Mouse (Mus musculus): ENCODE results near the gene Hemgn. TPM values are rescaled to one million over a fixed set of nuclear protein-coding genes. Genes with fewer than 3 reads are reported as not detected.

Hemgn gene
- total and polyA plus RNA-seq, 3 experiments = 11.8 to 19.9 TPM; not detected in 1

DNA sequence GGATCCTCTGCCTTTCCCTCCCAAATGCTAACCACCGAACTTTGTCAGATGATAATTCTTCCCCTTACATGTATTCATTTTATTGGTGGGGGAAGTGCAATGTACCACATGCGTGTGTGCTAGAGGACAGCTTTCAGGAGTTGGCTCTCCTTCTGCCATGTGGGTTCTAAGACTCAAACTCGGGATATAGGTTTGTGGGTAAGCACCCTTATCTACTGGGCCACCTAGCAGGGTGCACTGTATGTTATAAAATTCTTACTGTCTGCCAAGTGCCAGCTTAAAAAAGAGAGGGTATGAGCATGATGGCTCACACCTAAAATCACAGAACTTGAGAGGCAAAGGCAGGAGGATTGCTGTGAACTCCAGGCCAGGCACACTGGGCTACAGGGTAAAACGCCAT lies 14.5 kb downstream of the Hemgn start:
- Histone ChIP-seq H3K27ac (ENCODE audit: control insufficient read depth, low read depth, low read length) (no peak overlapping the region), H3K27me3 (ENCODE audit: control insufficient read depth in 1 of 2, insufficient read depth in 2 of 2, low read length in 2 of 2) (no peaks in the 10 kb centered on the region), H3K4me3 (ENCODE audit: control insufficient read depth in 1 of 2, insufficient read depth in 1 of 2, low read depth in 2 of 2, low read length in 2 of 2) (no peak overlapping the region), H3K9me3 (replicated peaks; ENCODE audit: insufficient read depth, low read length) (no peaks in the 10 kb centered on the region), H3K9ac (ENCODE audit: control insufficient read depth, low read depth, low read length, poor library complexity, severe bottlenecking) (no peak overlapping the region), H3K4me1 (ENCODE audit: control insufficient read depth in 1 of 2, insufficient read depth in 2 of 2, low read length in 2 of 2) (peaks cover 6 to 18% of the 10 kb centered on the region in 2 experiments), H3K36me3 (ENCODE audit: control insufficient read depth in 1 of 2, insufficient read depth in 2 of 2, low read length in 2 of 2) (peaks cover 0 to 8% of the 10 kb centered on the region in 2 experiments), H3K79me2 (ENCODE audit: control insufficient read depth, insufficient read depth, low read length, poor library complexity) (peaks cover 5% of the 10 kb centered on the region; the same call in 1 of the 2 replicates)
- DNase-seq (ENCODE audit: low read depth, low spot score) = peak; percentile 35
- TF ChIP-seq MAX (IDR thresholded peaks at IDR 0.05; ENCODE audit: low read length) = peak; percentile 46; the same call in 1 of the 2 replicates
- peak; percentile 14; the same call in 1 of the 2 replicates for TF ChIP-seq TCF12 (IDR thresholded peaks at IDR 0.05; ENCODE audit: low read depth, low read length)
- no peak for TF ChIP-seq SMC3 (IDR thresholded peaks at IDR 0.05; ENCODE audit: low read depth, low read length)
- TF ChIP-seq ETS1 (IDR thresholded peaks at IDR 0.05; ENCODE audit: low read depth, low read length) = peak; percentile 9; the same call in 1 of the 2 replicates

DNA sequence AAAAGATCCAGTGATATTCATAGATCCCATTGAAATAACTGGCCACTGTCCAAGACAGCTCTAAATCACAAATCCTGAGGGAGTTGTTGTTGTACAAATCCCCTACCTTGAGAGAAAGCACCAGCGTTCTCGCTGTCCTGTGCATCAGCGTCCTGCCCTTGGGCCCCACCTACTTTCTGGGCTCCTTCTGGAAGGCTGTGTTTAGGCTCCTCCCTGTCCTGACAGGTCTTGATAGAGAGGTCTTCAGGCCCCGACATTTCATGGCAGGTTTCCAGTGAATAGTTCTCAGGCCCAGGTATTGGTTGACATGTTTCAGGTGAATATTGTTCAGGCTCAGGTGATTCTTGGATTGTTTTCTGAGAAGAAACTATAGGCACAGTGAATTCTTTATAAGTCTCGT lies 17.6 kb downstream of the Hemgn start:
- no peak for TF ChIP-seq ZC3H11A (IDR thresholded peaks at IDR 0.05; ENCODE audit: low read depth, low read length)
- no peak for TF ChIP-seq ZNF384 (IDR thresholded peaks at IDR 0.05; ENCODE audit: low read depth, low read length)
- no peak for TF ChIP-seq ELF1 (IDR thresholded peaks at IDR 0.05; ENCODE audit: low read depth, low read length)
- no peak for TF ChIP-seq MAZ (IDR thresholded peaks at IDR 0.05; ENCODE audit: low read depth, low read length)
- TF ChIP-seq EP300 (IDR thresholded peaks at IDR 0.05; ENCODE audit: low read depth in 1 of 2, low read length in 2 of 2) = no peak
- TF ChIP-seq KAT2A (conservative IDR thresholded peaks at IDR 0.05; ENCODE audit: low read depth, low read length) = no peak
- TF ChIP-seq MXI1 (IDR thresholded peaks at IDR 0.05; ENCODE audit: low read depth, low read length) = no peak
- TF ChIP-seq MYC (IDR thresholded peaks at IDR 0.05; ENCODE audit: low read depth, low read length) = no peak
- TF ChIP-seq POLR2A (IDR thresholded peaks at IDR 0.05; ENCODE audit: control insufficient read depth in 1 of 2, insufficient read depth in 1 of 2, low read depth in 1 of 2, low read length in 2 of 2, poor library complexity in 1 of 2) = no peak
- no peak for TF ChIP-seq ZKSCAN1 (IDR thresholded peaks at IDR 0.05; ENCODE audit: low read depth, low read length)
- TF ChIP-seq ETS1 (IDR thresholded peaks at IDR 0.05; ENCODE audit: low read depth, low read length) = no peak
- no peak for TF ChIP-seq UBTF (IDR thresholded peaks at IDR 0.05; ENCODE audit: borderline replicate concordance, insufficient read depth, low read depth, low read length)
- no peak for TF ChIP-seq RCOR1 (IDR thresholded peaks at IDR 0.05; ENCODE audit: low read depth, low read length)
- TF ChIP-seq MYB (IDR thresholded peaks at IDR 0.05; ENCODE audit: low read depth, low read length) = no peak
- TF ChIP-seq MAX (IDR thresholded peaks at IDR 0.05; ENCODE audit: low read length) = no peak
- TF ChIP-seq USF1 (IDR thresholded peaks at IDR 0.05; ENCODE audit: low read depth, low read length) = no peak
- no peak for TF ChIP-seq POLR2AphosphoS2 (IDR thresholded peaks at IDR 0.05; ENCODE audit: low read length)
- no peaks in the 10 kb centered on the region for H3K9me3 ChIP-seq (replicated peaks; ENCODE audit: insufficient read depth, low read length)
- H3K27ac ChIP-seq (ENCODE audit: control insufficient read depth, low read depth, low read length) = no peak overlapping the region
- H3K36me3 ChIP-seq (ENCODE audit: control insufficient read depth in 1 of 2, insufficient read depth in 2 of 2, low read length in 2 of 2) = peaks cover 0 to 2% of the 10 kb centered on the region in 2 experiments; a peak in 3 of 4 replicates
- peaks cover 6 to 11% of the 10 kb centered on the region in 2 experiments; a peak in 3 of 4 replicates for H3K4me1 ChIP-seq (ENCODE audit: control insufficient read depth in 1 of 2, insufficient read depth in 2 of 2, low read length in 2 of 2)
- H3K79me2 ChIP-seq (ENCODE audit: control insufficient read depth, insufficient read depth, low read length, poor library complexity) = no peaks in the 10 kb centered on the region; the same call in 1 of the 2 replicates
- no peak overlapping the region for H3K9ac ChIP-seq (ENCODE audit: control insufficient read depth, low read depth, low read length, poor library complexity, severe bottlenecking)
- H3K27me3 ChIP-seq (ENCODE audit: control insufficient read depth in 1 of 2, insufficient read depth in 2 of 2, low read length in 2 of 2) = no peaks in the 10 kb centered on the region
- DNase-seq (ENCODE audit: low read depth, low spot score) = no peak
- H3K4me3 ChIP-seq (ENCODE audit: control insufficient read depth in 1 of 2, insufficient read depth in 1 of 2, low read depth in 2 of 2, low read length in 2 of 2) = no peak overlapping the region
